Mouse (Mus musculus) kidney, embryonic 14.5 days (tissue): Measurements from ENCODE around the gene Sft2d1. TPM values are rescaled to one million over a fixed set of nuclear protein-coding genes. Genes with fewer than 3 reads are reported as not detected.
"Not testable (repeated sequence)": the region's sequence is repeated elsewhere in the genome, so short reads cannot be mapped to it uniquely, and the experiment has no call there.

Experiments used
- ATAC-seq: fragments of 200-750 bp; cut with Nextera tagmentation; 2 replicates; pipeline ENCODE4 v1.8.0; 2017; ENCODE audit warnings: moderate number of reproducible peaks, mild to moderate bottlenecking, moderate TSS enrichment, moderate library complexity; ENCODE audit not compliant: low FRiP score, low TSS enrichment
- H3K27ac ChIP-seq: fragments of 300-500 bp; sonication (generic); 2 replicates; pipeline ENCODE4 v1.5.1; 2014; ENCODE audit warnings: low read depth, mild to moderate bottlenecking, low read length, moderate library complexity, mixed read lengths
- H3K27me3 ChIP-seq: fragments of 300-500 bp; sonication (generic); 2 replicates; pipeline ENCODE4 v1.6.1; 2014; ENCODE audit warnings: mild to moderate bottlenecking, low read length; ENCODE audit not compliant: control insufficient read depth, insufficient read depth
- H3K36me3 ChIP-seq: fragments of 300-500 bp; sonication (generic); 2 replicates; pipeline ENCODE4 v1.6.1; 2014; ENCODE audit warnings: low read length, mixed read lengths; ENCODE audit not compliant: control insufficient read depth, insufficient read depth
- H3K4me1 ChIP-seq: fragments of 300-500 bp; sonication (generic); 2 replicates; pipeline ENCODE4 v1.6.1; 2014; ENCODE audit warnings: low read length, mixed read lengths; ENCODE audit not compliant: control insufficient read depth, insufficient read depth
- H3K4me2 ChIP-seq: fragments of 300-500 bp; sonication (generic); replicated peaks from 2 replicates; pipeline ENCODE4 v1.6.1; 2014; ENCODE audit warnings: low read depth, mild to moderate bottlenecking, low read length
- H3K4me3 ChIP-seq: fragments of 300-500 bp; sonication (generic); 2 replicates; pipeline ENCODE4 v1.5.1; 2014; ENCODE audit warnings: mild to moderate bottlenecking, low read length
- H3K9ac ChIP-seq: fragments of 300-500 bp; sonication (generic); 2 replicates; pipeline ENCODE4 v1.6.1; 2014; ENCODE audit warnings: low read depth, mild to moderate bottlenecking, low read length, moderate library complexity
- H3K9me3 ChIP-seq: fragments of 300-500 bp; sonication (generic); 2 replicates; pipeline ENCODE4 v1.6.1; 2016; ENCODE audit warnings: low read length; ENCODE audit not compliant: control insufficient read depth
- WGBS: fragments of 180-500 bp; shearing (Covaris S2); extraction: QIAGEN DNeasy Blood & Tissue Kit; methylation state at CpG from one replicate; pipeline ENCODE4 v1.1.7; 2014; 5-methylcytosine and 5-hydroxymethylcytosine counted together
- polyA plus RNA-seq: library from polyadenylated mRNA; unstranded; fragments of >200 nt; fragmentation: Nextera tagmentation; extraction: Ambion mirVana; gene quantifications from 2 replicates; pipeline ENCODE4 v1.2.1, GENCODE M21; 2014

The Sft2d1 gene
- polyA plus RNA-seq, 1 experiment from 2014 or later = 68.2 TPM

DNA sequence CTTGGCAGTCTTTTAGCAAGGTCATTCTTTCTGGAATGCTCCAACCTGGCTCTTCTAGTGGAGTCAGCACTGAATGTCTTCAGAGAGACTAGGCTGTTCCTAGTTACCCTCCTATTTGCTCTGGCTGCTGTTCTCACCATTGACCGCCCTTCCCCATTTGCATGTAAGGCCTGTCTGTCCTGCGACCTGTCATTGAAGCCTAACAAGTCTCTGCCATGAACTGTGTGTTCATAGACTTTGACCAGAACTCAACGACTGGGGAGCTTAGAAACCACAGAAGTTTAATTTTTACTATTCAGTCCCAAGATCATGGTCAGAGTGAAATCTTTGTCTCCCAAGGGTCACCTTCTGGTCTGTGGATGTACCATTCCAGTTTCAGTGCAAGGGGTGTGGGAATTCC lies 3.1 kb downstream of the Sft2d1 start:
- H3K27ac ChIP-seq = no peak overlapping the region
- H3K27me3 ChIP-seq = no peaks in the 10 kb centered on the region
- ATAC-seq = no peak

GRCm38 (mm10) chr17:8316251-8316650 lies 5.3 kb downstream of the Sft2d1 start:
- Histone ChIP-seq H3K4me3 (no peak overlapping the region), H3K9me3 (no peaks in the 10 kb centered on the region), H3K4me2 (no peak overlapping the region), H3K36me3 (no peaks in the 10 kb centered on the region), H3K4me1 (peaks cover 13% of the 10 kb centered on the region), H3K9ac (no peak overlapping the region), H3K27me3 (no peaks in the 10 kb centered on the region), H3K27ac (no peak overlapping the region)
- WGBS = 87% methylated on average over 1 of the region's 1 CpGs
- ATAC-seq = no peak

More for the DNA sequence above, 3.1 kb downstream of the Sft2d1 start:
- WGBS = 90% methylated on average over 3 of the region's 3 CpGs
- no peak overlapping the region for H3K9ac ChIP-seq
- peaks cover 13% of the 10 kb centered on the region for H3K4me1 ChIP-seq
- H3K4me3 ChIP-seq = no peak overlapping the region
- no peak overlapping the region for H3K4me2 ChIP-seq
- no peaks in the 10 kb centered on the region for H3K9me3 ChIP-seq
- no peaks in the 10 kb centered on the region for H3K36me3 ChIP-seq

- H3K4me1 ChIP-seq, H3K27ac ChIP-seq, H3K27me3 ChIP-seq, H3K4me3 ChIP-seq, H3K9me3 ChIP-seq, H3K4me2 ChIP-seq, H3K9ac ChIP-seq, H3K36me3 ChIP-seq: not testable (repeated sequence)
- peak; percentile 75; the same call in 1 of the 2 replicates for ATAC-seq
- 69% methylated on average over 10 of the region's 11 CpGs for WGBS
Observed at GRCm38 (mm10) chr17:8326877-8327276, 16.0 kb downstream of the Sft2d1 start.

- WGBS = 67% methylated on average over 7 of the region's 7 CpGs
- H3K36me3 ChIP-seq = no peaks in the 10 kb centered on the region; the same call in 1 of the 2 replicates
- no peaks in the 10 kb centered on the region for H3K27me3 ChIP-seq
- H3K27ac ChIP-seq = no peak overlapping the region
- H3K9me3 ChIP-seq = no peaks in the 10 kb centered on the region
- H3K9ac ChIP-seq = no peak overlapping the region
- no peak overlapping the region for H3K4me3 ChIP-seq
- no peaks in the 10 kb centered on the region for H3K4me1 ChIP-seq
- ATAC-seq = no peak
- H3K4me2 ChIP-seq = no peak overlapping the region
Observed at GRCm38 (mm10) chr17:8328511-8329174, 17.7 kb downstream of the Sft2d1 start.

DNA sequence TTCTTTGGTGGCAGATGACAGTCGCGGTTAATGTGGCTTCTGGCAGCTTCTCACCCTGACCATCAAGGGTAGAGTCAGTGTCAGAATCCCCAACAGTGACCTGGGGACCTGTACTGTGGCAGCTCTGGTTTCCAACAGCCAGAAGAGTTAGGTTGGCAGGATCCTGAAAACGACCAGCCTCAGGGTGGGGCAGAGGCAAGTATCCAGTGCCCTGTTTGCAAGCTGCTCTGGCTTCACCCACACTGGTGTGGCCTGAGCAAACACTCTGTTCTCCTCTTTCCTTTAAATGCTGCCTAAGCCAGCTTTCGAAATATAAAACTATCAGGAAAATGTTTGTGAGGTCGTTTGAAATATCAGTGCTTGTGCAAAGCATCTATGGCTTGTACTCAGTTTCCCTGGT lies 19.7 kb downstream of the Sft2d1 start:
- Histone ChIP-seq H3K27ac (no peak overlapping the region), H3K9ac (no peak overlapping the region), H3K36me3 (no peaks in the 10 kb centered on the region; the same call in 1 of the 2 replicates), H3K4me3 (no peak overlapping the region), H3K9me3 (no peaks in the 10 kb centered on the region), H3K4me2 (no peak overlapping the region), H3K27me3 (no peaks in the 10 kb centered on the region), H3K4me1 (no peaks in the 10 kb centered on the region)
- 75% methylated on average over 5 of the region's 5 CpGs for WGBS
- ATAC-seq = no peak

GRCm38 (mm10) chr17:8337159-8337558 lies 26.3 kb downstream of the Sft2d1 start, which contains the start of gene Prr18:
TSS of gene Prr18 (plus strand) at chr17:8337459.
- no CpG with 5 or more reads among the region's 5 CpGs for whole genome bisulfite sequencing
- not testable (repeated sequence) for H3K4me2 ChIP-seq, H3K4me3 ChIP-seq, H3K9ac ChIP-seq, H3K27ac ChIP-seq, H3K9me3 ChIP-seq, ATAC-seq, H3K36me3 ChIP-seq
- Histone ChIP-seq H3K4me1 (peaks cover 15% of the 10 kb centered on the region; the same call in 1 of the 2 replicates), H3K27me3 (peaks cover 40% of the 10 kb centered on the region)

DNA sequence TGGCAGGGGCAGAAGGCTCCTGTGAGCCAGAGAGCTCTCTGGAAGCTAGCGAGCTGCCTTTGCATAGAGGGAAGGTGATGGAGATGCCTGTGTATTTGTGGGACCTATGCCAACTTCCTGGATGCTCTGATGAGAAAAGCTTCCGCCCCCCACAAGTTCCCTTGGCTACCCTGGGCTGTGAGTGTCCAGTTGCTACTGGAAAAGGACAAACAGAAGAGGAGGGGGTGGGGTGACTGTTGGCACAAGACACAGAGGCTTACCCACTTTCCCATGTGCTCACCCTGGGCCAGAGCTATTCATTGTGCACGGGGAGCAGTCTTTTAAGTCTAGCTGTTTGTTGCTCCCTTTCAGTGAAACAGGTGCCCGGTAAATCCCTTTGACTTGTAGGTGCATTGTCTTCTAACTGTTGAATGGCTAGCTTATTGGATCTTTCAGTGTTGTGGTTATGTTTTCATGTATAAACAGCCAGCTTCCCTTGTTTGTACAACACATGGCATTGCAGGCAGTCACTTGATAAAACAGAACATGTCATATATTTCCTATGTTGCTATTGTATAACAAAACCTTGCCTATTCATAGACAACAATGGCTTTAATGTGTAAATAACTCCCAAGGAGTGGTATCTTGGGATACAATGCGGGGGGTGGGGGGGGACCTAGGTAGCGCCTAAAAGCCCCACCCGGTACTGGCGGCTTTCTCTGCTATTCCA lies 28.9 kb downstream of the Sft2d1 start:
- ATAC-seq = no peak
- 30% methylated on average over 8 of the region's 8 CpGs for WGBS
- H3K4me2 ChIP-seq = peak overlapping the region; percentile 99
- no peak overlapping the region for H3K27ac ChIP-seq
- no peaks in the 10 kb centered on the region for H3K36me3 ChIP-seq
- 0 out of 2 replicates have a peak overlapping the region, but pooled peaks have one; percentile 54 for H3K9ac ChIP-seq
- H3K4me1 ChIP-seq = peaks cover 15% of the 10 kb centered on the region
- no peaks in the 10 kb centered on the region for H3K9me3 ChIP-seq
- H3K4me3 ChIP-seq = peak overlapping the region; percentile 53
- peaks cover 45% of the 10 kb centered on the region for H3K27me3 ChIP-seq

- Histone ChIP-seq H3K9me3 (no peaks in the 10 kb centered on the region), H3K27ac (no peak overlapping the region), H3K9ac (peak overlapping the region; percentile 54), H3K4me3 (peak overlapping the region; percentile 53), H3K27me3 (peaks cover 45% of the 10 kb centered on the region), H3K4me1 (peaks cover 15% of the 10 kb centered on the region), H3K4me2 (peak overlapping the region; percentile 99), H3K36me3 (no peaks in the 10 kb centered on the region)
- under 1% methylated on average over 50 of the region's 92 CpGs for WGBS
- ATAC-seq = peak; percentile 76
Observed at GRCm38 (mm10) chr17:8340407-8341359, 29.8 kb downstream of the Sft2d1 start.
